Mouse (Mus musculus): ENCODE results near the gene Nek8. TPM values are rescaled to one million over a fixed set of nuclear protein-coding genes. Genes with fewer than 3 reads are reported as not detected.
"Not testable (repeated sequence)": the region's sequence is repeated elsewhere in the genome, so short reads cannot be mapped to it uniquely, and the experiment has no call there.

The Nek8 gene
- polyA plus RNA-seq, 1 experiment from 2014 or later, result 25.0 TPM

DNA sequence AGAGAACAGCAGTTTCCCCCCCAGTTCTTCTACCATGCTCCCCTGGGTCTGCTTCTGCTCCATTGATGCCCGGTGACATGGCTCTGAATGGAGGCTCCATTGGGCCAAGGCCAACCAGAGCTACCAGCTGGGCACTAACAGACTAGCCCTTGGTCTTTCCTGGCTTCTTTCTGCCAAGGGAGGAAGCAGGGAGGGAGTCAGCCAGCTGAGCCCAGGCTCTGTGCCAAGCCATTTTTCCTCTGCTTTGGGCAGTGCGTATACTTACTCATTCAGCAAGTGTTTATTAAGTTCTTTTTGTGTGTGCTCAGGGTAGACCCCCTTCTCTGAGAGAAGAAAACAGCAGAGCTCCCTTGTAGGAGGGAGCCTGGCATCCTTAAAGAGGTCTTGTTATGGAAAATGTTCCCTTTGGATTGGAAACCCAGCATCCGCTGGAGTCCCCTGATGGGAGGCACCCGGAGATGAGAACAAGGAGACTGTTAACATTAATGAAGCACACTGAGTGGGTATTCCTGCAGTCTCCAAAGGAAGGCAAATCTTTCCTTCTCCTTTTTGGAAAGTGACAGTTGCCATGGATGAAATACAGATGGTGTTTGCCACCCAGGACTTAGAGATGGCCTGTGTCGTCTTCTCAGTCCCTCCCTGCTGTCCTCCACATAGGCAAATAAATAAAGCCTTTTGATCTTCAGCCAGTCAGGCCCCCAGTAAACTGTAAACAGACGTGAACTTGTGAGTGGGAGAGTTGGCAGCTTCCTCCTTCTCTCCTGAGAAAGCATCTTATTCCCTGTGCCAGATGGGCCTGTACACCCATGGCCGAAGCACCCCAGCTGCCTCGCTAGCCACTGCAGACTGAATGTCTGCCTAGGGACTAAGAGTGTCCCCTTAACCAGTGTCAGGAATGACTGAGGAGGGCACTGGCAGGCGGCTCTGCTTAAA is 23.9 kb downstream of the Nek8 start:
- Histone ChIP-seq H3K36me3 (peaks cover 93% of the 10 kb centered on the region), H3K27me3 (no peaks in the 10 kb centered on the region), H3K9me3 (replicated peaks) (no peaks in the 10 kb centered on the region), H3K9ac (no peak overlapping the region), H3K4me2 (no peak overlapping the region), H3K27ac (peak overlapping the region; percentile 39), H3K4me1 (peaks cover 18% of the 10 kb centered on the region; the same call in 1 of the 2 replicates), H3K4me3 (replicated peaks) (no peak overlapping the region)
- 62% methylated on average over 9 of the region's 9 CpGs for WGBS
- ATAC-seq (replicated peaks; ENCODE audit: low FRiP score), result no peak

DNA sequence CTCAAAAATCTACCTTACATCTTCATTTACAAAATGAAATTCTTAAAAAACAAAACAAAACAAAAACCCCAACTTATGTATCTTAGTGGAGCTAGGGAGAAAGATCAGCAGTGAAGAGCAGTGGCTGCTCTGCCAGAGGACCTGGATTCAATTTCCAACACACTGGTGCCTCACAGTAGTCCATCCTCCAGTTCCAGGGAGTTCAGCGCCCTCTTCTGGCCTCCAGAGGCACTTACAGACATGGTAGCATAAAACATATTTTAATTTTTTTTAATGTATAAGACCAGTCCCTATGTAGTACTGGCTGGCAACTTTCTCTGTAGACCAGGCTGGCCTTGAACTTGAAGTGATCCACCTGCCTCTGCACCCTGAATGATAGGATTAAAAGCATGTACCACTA is 25.3 kb downstream of the Nek8 start:
- 35% methylated on average over 1 of the region's 1 CpGs for WGBS

DNA sequence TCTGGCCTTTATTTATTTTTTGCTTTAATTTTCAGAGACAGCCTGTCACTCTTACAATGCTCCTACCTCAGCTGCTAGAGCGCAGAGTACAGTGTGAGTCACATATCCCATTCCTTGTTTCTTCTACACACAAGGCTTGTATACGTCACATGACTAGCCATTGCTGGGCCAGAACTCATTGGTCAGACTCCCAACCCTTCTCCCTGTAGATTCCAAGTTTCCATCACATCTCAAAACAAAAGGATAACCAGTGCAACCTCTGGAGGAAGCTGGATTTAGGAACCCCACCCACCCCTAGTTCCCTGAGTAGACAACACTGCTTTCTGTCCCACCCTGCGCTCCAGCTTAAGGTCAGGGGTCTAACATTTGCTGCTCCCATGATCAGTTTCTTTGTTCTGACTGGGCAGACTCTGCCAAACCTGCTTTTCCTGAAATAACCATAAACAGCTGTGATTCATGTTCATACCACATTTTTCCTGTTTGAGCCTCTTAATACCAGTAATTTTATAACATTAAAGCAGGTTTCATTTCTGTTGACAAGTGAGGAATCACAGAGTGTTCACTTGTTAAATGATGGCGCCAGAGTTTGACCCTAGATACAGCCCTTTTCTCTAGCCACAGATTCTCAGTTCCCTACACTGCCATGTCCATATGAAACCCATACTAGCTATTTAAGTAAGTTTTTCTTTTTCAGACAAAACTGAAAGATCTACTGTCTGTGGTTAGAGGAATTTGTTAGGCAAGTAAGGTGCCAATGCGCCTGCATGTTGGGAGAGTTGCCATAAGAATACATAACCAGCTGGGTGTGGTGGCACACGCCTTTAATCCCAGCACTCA is 29.6 kb downstream of the Nek8 start:
- H3K4me2 ChIP-seq, result no peak overlapping the region
- H3K9ac ChIP-seq, result no peak overlapping the region
- no peak overlapping the region for H3K4me3 ChIP-seq (replicated peaks)
- H3K36me3 ChIP-seq, result peaks cover 86% of the 10 kb centered on the region
- ATAC-seq (replicated peaks; ENCODE audit: low FRiP score), result no peak
- WGBS, result 86% methylated on average over 6 of the region's 6 CpGs
- H3K27ac ChIP-seq, result no peak overlapping the region
- no peaks in the 10 kb centered on the region; the same call in 1 of the 2 replicates for H3K4me1 ChIP-seq
- no peaks in the 10 kb centered on the region for H3K9me3 ChIP-seq (replicated peaks)
- H3K27me3 ChIP-seq, result no peaks in the 10 kb centered on the region

More for the DNA sequence above, 25.3 kb downstream of the Nek8 start:
- ATAC-seq (replicated peaks; ENCODE audit: low FRiP score), result no peak
- peaks cover 14% of the 10 kb centered on the region; the same call in 1 of the 2 replicates for H3K4me1 ChIP-seq
- no peak overlapping the region for H3K27ac ChIP-seq
- peaks cover 91% of the 10 kb centered on the region for H3K36me3 ChIP-seq
- H3K4me3 ChIP-seq (replicated peaks), result no peak overlapping the region
- no peak overlapping the region for H3K9ac ChIP-seq
- no peak overlapping the region for H3K4me2 ChIP-seq
- H3K9me3 ChIP-seq (replicated peaks), result no peaks in the 10 kb centered on the region
- H3K27me3 ChIP-seq, result no peaks in the 10 kb centered on the region

DNA sequence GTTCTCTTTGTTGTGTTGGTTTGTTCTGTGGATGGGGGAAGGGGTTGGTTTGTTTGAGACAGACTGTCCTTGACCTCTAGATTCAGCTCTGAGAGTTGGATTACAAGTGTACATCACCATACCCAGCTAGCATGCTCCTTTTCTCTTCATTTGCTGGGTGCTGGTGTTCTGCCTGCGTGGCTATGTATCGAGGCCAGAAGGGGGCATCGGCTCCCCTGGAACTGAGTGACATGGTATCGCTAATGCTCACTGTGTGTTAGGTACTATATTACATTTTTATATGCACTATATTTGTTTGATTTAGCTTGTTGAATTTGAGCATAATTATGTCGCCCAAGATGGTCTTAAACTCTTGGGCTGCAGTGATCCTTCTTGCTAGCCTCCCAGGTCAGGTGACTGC is 30.3 kb downstream of the Nek8 start:
- H3K4me1 ChIP-seq, result no peaks in the 10 kb centered on the region
- no peak overlapping the region for H3K4me2 ChIP-seq
- H3K27me3 ChIP-seq, result no peaks in the 10 kb centered on the region
- 85% methylated on average over 5 of the region's 5 CpGs for WGBS
- no peak for ATAC-seq (replicated peaks; ENCODE audit: low FRiP score)
- no peak overlapping the region for H3K9ac ChIP-seq
- H3K9me3 ChIP-seq (replicated peaks), result no peaks in the 10 kb centered on the region
- peaks cover 79% of the 10 kb centered on the region for H3K36me3 ChIP-seq
- H3K4me3 ChIP-seq (replicated peaks), result no peak overlapping the region
- H3K27ac ChIP-seq, result no peak overlapping the region

DNA sequence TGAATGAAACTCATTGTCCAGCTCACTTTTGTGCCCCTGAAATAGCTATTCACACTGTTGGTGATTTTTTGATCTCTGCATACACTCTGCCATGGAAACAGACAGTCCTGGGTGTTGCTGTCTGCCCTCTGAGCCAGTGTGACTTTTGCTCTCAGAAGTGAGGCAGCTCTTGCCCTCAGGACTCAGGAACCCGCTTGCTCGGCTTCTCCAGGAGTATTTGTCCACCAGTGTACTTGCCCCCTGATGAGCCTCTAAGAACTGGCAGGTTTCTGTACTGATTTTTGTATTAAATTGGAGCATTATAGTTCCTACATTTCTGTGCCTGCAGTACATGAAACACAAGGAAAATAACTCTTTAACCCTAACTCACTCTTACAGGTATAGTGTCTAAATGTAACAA is 33.0 kb downstream of the Nek8 start:
- Histone ChIP-seq H3K4me2 (no peak overlapping the region), H3K27me3 (no peaks in the 10 kb centered on the region), H3K27ac (no peak overlapping the region), H3K9ac (no peak overlapping the region), H3K4me1 (no peaks in the 10 kb centered on the region), H3K4me3 (replicated peaks) (no peak overlapping the region), H3K9me3 (replicated peaks) (no peaks in the 10 kb centered on the region), H3K36me3 (peaks cover 54% of the 10 kb centered on the region)
- WGBS, result 91% methylated on average over 2 of the region's 2 CpGs
- no peak for ATAC-seq (replicated peaks; ENCODE audit: low FRiP score)

DNA sequence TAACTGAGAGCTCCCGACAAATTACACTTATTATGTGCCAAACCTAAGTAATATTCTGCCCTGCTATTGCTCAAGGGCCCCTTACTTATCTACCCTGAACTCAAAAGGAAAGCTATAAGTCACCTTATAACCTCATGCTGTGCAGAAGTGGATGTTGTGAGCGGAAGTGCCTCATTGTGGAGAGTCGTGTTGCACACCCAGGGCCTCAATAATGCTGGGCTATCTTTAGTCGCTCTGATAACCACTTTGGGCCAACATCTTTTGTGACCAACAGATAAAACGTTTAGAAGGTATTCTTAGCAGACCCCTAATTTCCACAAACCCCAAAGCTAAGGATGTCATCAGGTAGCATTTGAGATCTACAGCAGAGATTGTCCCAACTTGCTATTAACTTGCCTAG is 35.8 kb downstream of the Nek8 start:
- Histone ChIP-seq H3K36me3 (peaks cover 29% of the 10 kb centered on the region), H3K4me3 (replicated peaks) (no peak overlapping the region), H3K27me3 (no peaks in the 10 kb centered on the region), H3K9ac (no peak overlapping the region), H3K27ac (no peak overlapping the region), H3K4me1 (no peaks in the 10 kb centered on the region), H3K4me2 (no peak overlapping the region), H3K9me3 (replicated peaks) (no peaks in the 10 kb centered on the region)
- ATAC-seq (replicated peaks; ENCODE audit: low FRiP score), result no peak
- 78% methylated on average over 5 of the region's 5 CpGs for WGBS

DNA sequence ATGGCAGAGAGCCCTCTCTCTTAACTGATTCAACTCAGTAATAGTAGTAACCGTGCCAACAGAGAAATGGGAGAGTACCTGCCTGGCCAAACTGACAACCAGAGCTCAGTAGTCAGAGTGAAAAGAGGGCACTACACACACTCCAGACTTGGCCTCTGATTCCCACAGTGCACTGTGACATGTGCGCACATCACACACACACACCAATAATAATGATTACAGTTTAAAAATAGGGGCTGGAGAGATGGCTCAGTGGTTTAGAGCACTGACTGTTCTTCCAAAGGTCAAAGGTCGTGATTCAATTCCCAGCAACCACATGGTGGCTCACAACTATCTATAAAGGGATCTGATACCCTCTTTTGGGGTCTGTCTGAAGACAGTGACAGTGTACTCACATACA is 38.5 kb downstream of the Nek8 start:
- Histone ChIP-seq H3K4me3 (replicated peaks) (no peak overlapping the region), H3K27me3 (no peaks in the 10 kb centered on the region), H3K4me1 (no peaks in the 10 kb centered on the region), H3K9ac (no peak overlapping the region), H3K27ac (no peak overlapping the region), H3K36me3 (peaks cover 2% of the 10 kb centered on the region), H3K9me3 (replicated peaks) (no peaks in the 10 kb centered on the region), H3K4me2 (no peak overlapping the region)
- 89% methylated on average over 3 of the region's 3 CpGs for whole genome bisulfite sequencing
- no peak for ATAC-seq (replicated peaks; ENCODE audit: low FRiP score)

DNA sequence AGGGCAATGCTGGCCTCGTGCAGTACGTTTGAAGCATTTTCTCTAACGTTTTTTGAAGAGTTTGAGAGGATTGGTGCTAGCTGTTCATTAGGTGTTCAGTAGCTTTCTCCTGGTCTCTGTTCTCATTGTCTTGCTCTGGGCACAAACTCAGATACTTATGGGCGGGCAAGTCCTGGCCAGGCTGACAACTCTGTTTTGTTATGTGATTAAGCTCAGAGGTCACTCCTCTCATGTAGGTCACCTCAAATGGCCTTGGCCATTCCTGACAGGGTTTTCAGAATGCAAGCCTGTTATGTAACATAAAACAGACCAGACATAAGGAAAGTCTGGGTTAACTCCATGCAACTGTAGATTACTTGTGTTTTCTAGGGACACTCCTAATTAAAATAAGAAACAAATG is 38.9 kb downstream of the Nek8 start:
- 85% methylated on average over 4 of the region's 4 CpGs for WGBS

DNA sequence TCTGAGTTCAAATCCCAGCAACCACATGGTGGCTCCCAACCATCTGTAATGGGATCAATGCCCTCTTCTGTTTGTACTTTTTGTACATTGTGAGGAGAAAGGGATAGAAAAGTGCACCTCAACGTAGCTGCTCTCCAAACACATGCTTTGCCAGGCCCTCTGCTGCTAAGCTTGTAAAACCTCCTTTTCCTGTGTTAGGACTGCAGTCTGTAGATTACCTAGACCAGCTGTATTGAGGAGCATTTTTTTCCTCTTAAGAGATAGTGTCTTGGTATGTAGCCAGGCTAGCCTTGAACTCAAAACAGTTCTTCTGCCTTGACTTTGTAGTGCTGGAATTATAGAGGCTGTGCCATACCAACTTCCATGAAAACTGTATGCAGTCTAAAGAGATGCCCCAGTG is 40.3 kb downstream of the Nek8 start:
- Histone ChIP-seq H3K27me3 (no peaks in the 10 kb centered on the region), H3K36me3 (no peaks in the 10 kb centered on the region), H3K27ac (no peak overlapping the region), H3K4me2 (no peak overlapping the region), H3K9ac (no peak overlapping the region), H3K4me1 (no peaks in the 10 kb centered on the region), H3K4me3 (replicated peaks) (no peak overlapping the region), H3K9me3 (replicated peaks) (no peaks in the 10 kb centered on the region)
- 95% methylated on average over 1 of the region's 1 CpGs for WGBS
- no peak for ATAC-seq (replicated peaks; ENCODE audit: low FRiP score)

More for the DNA sequence above, 38.9 kb downstream of the Nek8 start:
- no peak for ATAC-seq (replicated peaks; ENCODE audit: low FRiP score)
- H3K9me3 ChIP-seq (replicated peaks), result no peaks in the 10 kb centered on the region
- no peak overlapping the region for H3K9ac ChIP-seq
- H3K27ac ChIP-seq, result no peak overlapping the region
- H3K4me1 ChIP-seq, result no peaks in the 10 kb centered on the region
- H3K4me2 ChIP-seq, result no peak overlapping the region
- no peak overlapping the region for H3K4me3 ChIP-seq (replicated peaks)
- no peaks in the 10 kb centered on the region for H3K36me3 ChIP-seq
- no peaks in the 10 kb centered on the region for H3K27me3 ChIP-seq

DNA sequence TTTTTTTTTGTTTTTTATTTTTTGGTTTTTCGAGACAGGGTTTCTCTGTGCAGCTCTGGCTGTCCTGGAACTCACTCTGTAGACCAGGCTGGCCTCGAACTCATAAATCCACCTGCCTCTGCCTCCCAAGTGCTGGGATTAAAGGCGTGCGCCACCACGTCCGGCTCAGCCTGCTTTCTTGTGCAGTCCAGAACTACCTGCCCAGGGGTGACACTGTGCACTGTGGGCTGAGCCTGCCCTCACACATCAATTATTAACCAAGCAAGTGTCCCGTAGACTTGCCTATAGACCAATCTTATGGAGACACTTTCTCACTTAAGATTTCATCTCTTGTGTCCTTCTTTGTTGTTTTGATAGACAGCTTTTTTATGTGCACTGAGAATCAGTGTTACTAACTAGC is 41.2 kb downstream of the Nek8 start:
- not testable (repeated sequence) for H3K4me3 ChIP-seq (replicated peaks); H3K4me2 ChIP-seq; H3K27ac ChIP-seq; H3K9ac ChIP-seq; H3K4me1 ChIP-seq; ATAC-seq (replicated peaks; ENCODE audit: low FRiP score); H3K36me3 ChIP-seq; H3K9me3 ChIP-seq (replicated peaks); H3K27me3 ChIP-seq
- 69% methylated on average over 7 of the region's 7 CpGs for WGBS

DNA sequence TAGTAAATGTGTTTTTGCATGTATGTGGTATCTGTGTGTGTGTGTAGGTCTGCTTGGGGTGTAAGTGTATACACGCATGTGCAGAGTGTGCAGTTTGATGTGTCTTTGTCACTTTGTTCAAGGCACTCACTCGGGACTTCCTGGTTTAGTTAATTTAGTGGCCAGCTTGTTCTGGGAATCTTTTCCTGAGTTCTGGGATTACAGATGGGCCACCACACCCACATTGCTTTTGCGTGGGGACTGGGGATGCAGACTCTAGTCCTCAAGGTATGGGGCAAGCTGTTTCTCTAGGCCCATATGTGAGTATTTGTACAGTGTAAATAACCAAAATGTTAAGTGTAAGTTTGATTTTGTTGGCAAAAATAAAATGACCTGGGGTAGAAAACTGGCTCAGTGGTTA is 42.1 kb downstream of the Nek8 start:
- Histone ChIP-seq H3K27ac (no peak overlapping the region), H3K9ac (no peak overlapping the region), H3K4me3 (replicated peaks) (no peak overlapping the region), H3K27me3 (no peaks in the 10 kb centered on the region), H3K9me3 (replicated peaks) (no peaks in the 10 kb centered on the region), H3K4me1 (no peaks in the 10 kb centered on the region), H3K36me3 (no peaks in the 10 kb centered on the region), H3K4me2 (no peak overlapping the region)
- no peak for ATAC-seq (replicated peaks; ENCODE audit: low FRiP score)
- WGBS, result 74% methylated on average over 3 of the region's 3 CpGs

DNA sequence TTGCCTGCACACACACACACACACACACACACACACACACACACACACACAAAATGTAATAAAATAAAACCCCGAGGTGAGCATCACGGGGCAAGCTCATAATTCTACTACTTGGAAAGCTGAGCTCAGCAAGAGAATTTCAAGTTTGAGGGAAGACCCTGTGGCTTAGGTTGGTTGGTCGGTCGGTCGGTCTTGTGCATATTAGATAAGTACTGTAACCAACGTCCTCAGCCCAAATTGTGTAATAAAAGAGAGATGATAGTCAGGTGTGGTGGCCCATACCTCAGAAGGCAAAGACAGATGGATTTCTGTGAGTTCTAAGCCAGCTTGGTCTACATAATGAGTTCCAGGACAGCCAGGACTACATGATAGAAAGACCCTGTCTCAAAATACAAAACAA is 42.6 kb downstream of the Nek8 start:
- no peaks in the 10 kb centered on the region for H3K36me3 ChIP-seq
- no peaks in the 10 kb centered on the region for H3K4me1 ChIP-seq
- WGBS, result 87% methylated on average over 6 of the region's 6 CpGs
- no peak overlapping the region for H3K9ac ChIP-seq
- ATAC-seq (replicated peaks; ENCODE audit: low FRiP score), result no peak
- no peaks in the 10 kb centered on the region for H3K9me3 ChIP-seq (replicated peaks)
- no peak overlapping the region for H3K4me3 ChIP-seq (replicated peaks)
- no peak overlapping the region for H3K4me2 ChIP-seq
- no peak overlapping the region for H3K27ac ChIP-seq
- H3K27me3 ChIP-seq, result no peaks in the 10 kb centered on the region
